Mouse (Mus musculus) liver, adult 2 months (tissue): ENCODE measurements around the gene Hnrnph1. TPM values are rescaled to one million over a fixed set of nuclear protein-coding genes. Genes with fewer than 3 reads are reported as not detected.

ENCODE experiments used
- DNase-seq: peaks from one replicate; pipeline ENCODE4 v3.0.0-alpha.2; 2011; ENCODE audit warnings: low read depth, low spot score; ENCODE audit errors: extremely low read depth
- H3K27ac ChIP-seq: fragments of 200-500 bp; replicated peaks from 2 replicates; pipeline ENCODE4 v1.5.1; 2012; ENCODE audit warnings: low read depth, mild to moderate bottlenecking, control low read depth, inconsistent platforms, low read length; ENCODE audit not compliant: insufficient read depth
- H3K27me3 ChIP-seq: fragments of 200-500 bp; 2 replicates; pipeline ENCODE4 v1.6.1; 2012; ENCODE audit warnings: mild to moderate bottlenecking, moderate library complexity, low read length, inconsistent platforms; ENCODE audit not compliant: control insufficient read depth, insufficient read depth
- H3K36me3 ChIP-seq: fragments of 200-500 bp; 2 replicates; pipeline ENCODE4 v1.6.1; 2012; ENCODE audit warnings: low read length, inconsistent platforms; ENCODE audit not compliant: control insufficient read depth, insufficient read depth
- H3K4me1 ChIP-seq: fragments of 200-500 bp; 2 replicates; pipeline ENCODE4 v1.6.1; 2011; ENCODE audit warnings: low read length; ENCODE audit not compliant: control insufficient read depth, insufficient read depth
- H3K4me3 ChIP-seq: fragments of 200-500 bp; 2 replicates; pipeline ENCODE4 v1.5.1; 2011; ENCODE audit warnings: low read depth, mild to moderate bottlenecking, control low read depth, low read length, moderate library complexity; ENCODE audit not compliant: insufficient read depth
- H3K79me2 ChIP-seq: fragments of 200-500 bp; 2 replicates; pipeline ENCODE4 v1.6.1; 2012; ENCODE audit warnings: inconsistent platforms, mild to moderate bottlenecking, low read length, moderate library complexity; ENCODE audit not compliant: control insufficient read depth, insufficient read depth
- H3K9ac ChIP-seq: fragments of 200-500 bp; 2 replicates; pipeline ENCODE4 v1.6.1; 2012; ENCODE audit warnings: low read depth, mild to moderate bottlenecking, control low read depth, inconsistent platforms, low read length
- CTCF ChIP-seq: fragments of 200-500 bp; IDR thresholded peaks from 2 replicates; pipeline ENCODE4 v1.5.1; 2011; ENCODE audit warnings: low read depth, low read length, control low read depth
- POLR2A ChIP-seq: fragments of 200-500 bp; IDR thresholded peaks from 2 replicates; pipeline ENCODE4 v1.6.1; 2011; ENCODE audit warnings: low read length, control low read depth; ENCODE audit not compliant: insufficient read depth; ENCODE audit errors: extremely low read depth
- WGBS: fragments of 180-500 bp; shearing (Covaris S2); methylation state at CpG from one replicate; pipeline ENCODE4 v1.1.7; 2018; 5-methylcytosine and 5-hydroxymethylcytosine counted together
- polyA plus RNA-seq: library from polyadenylated mRNA; depleted of rRNA; stranded (reverse); fragments of >200 nt; gene quantifications from 2 replicates; pipeline ENCODE4 v1.2.3, GENCODE M21; 2012
- total RNA-seq: library from RNA; depleted of rRNA; stranded (reverse); fragments of >200 nt; gene quantifications from 2 replicates; pipeline ENCODE4 v1.2.3, GENCODE M21; 2014

Gene Hnrnph1
- total and polyA plus RNA-seq, 2 experiments: 17.6 to 97.1 TPM

DNA sequence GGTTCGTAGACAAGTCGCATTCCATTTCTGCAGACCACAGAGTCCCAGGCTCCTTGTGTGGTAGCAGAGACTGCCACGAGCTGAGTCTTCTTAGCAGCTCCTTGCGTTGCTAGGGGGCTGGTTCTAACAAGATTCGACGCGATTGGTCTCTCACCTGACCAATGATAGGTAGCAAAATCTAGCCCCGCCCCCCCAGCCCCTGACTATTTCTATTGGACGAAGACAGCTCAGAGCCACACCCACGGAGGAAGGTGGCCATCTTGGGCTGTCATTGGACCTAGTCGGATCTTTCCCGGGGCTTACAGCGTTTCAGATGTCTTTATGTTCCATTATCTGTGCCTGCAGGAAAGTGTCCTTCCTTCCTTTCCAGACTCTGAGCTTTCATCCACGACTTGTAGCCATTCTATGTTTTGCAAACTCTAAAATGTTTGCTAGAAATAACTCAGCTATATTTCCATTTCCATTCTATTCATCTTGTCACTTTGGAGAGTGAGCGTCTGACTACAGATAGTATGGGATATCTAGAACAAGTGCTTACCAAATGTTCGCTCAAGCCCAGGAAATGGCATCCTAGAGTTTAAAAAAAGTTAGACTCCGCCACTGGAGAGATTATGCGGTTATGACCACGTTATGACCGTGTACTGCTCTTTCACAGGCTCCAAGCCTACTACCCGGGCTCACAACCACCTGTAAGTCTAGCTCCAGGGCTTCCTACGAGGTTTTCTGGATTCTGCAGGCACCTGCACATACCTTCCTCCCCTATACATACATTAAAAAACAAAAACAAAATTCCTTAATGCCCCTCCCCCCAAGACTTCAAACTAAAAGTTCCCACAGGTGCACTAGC is 45.4 kb downstream of the Hnrnph1 start:
- Histone ChIP-seq H3K9ac (no peak overlapping the region), H3K4me3 (no peak overlapping the region), H3K27ac (no peak overlapping the region), H3K36me3 (peaks cover 9% of the 10 kb centered on the region), H3K79me2 (peaks cover 2% of the 10 kb centered on the region; the same call in 1 of the 2 replicates), H3K4me1 (peaks cover 4% of the 10 kb centered on the region; the same call in 1 of the 2 replicates), H3K27me3 (no peaks in the 10 kb centered on the region)
- TF ChIP-seq POLR2A: no peak
- TF ChIP-seq CTCF: no peak
- WGBS: 51% methylated on average over 22 of the region's 22 CpGs
- no peak for DNase-seq

DNA sequence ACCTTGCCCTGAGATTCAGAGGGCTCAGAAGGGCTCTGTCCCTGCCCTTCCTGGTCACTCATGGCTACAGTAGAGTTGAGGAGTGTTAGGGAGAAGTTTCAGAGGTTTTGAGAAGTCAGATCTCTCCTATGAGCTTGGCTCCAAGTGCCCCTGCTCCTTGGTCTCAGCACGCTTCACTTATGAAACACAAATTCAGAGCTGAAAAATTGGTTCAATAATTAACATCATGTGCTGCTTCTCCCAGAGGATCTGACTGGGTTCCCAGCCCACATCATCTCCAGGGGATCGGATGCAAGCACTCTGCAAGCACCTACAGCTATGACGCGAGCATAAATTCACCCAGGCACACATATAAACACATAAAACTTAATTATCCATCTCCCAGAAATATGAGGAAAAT is 49.3 kb downstream of the Hnrnph1 start:
- Histone ChIP-seq H3K27me3 (no peaks in the 10 kb centered on the region), H3K4me1 (no peaks in the 10 kb centered on the region; the same call in 1 of the 2 replicates), H3K9ac (no peak overlapping the region), H3K36me3 (no peaks in the 10 kb centered on the region), H3K4me3 (no peak overlapping the region), H3K79me2 (peaks cover 8% of the 10 kb centered on the region; the same call in 1 of the 2 replicates), H3K27ac (no peak overlapping the region)
- TF ChIP-seq POLR2A (no peak), CTCF (no peak)
- 87% methylated on average over 4 of the region's 4 CpGs for WGBS
- no peak for DNase-seq

DNA sequence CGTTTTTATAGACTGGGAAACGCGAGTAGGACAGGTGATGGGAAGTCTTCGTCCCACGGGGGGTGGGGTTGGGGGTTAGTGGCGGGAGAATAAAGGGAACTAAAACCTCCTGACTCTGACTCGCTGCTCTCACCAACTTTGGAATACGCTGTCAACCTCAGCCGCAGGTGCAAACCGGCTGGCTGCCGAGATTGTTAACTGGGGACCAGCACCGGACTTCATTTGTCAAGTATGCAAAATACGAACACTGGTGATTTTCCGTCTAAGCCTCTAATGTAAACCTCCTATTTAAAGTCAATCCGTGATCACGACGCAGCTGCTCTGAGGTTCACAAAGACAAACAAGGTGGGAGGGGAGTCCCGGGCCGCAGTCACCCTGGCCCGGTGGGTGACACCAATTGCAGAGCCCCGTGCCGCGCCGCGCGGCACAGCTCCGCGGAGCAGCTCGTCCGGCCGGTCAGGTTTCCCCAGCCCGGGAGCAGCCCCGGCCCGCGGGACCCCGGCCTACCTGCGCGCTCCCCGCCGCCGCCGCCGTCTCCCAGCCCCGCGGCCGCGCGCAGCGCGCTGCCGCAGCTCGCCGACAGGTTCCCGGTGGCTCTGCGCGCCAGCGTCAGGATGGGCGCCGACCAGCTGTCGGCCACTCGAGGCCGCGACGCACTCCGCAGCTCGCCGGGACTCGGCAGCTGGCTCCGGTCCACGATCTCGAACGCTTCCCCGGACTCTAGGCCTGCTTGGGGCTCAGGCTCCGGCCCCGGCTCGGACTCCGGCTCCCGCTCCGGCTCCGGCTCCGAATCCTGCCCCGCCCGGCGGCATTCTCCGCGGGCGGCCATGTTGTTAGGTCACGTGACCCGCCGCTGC is 53.7 kb downstream of the Hnrnph1 start, which contains the start of gene Rufy1:
TSS of gene Rufy1 (minus strand) at position 849 of the 857 bp plus-strand sequence.
- peaks cover 5% of the 10 kb centered on the region; the same call in 1 of the 2 replicates for H3K79me2 ChIP-seq
- TF ChIP-seq CTCF (no peak), POLR2A (peak; percentile 33)
- H3K4me1 ChIP-seq: peaks cover 2% of the 10 kb centered on the region; the same call in 1 of the 2 replicates
- no peaks in the 10 kb centered on the region for H3K27me3 ChIP-seq
- peak within 1 kb of the TSS; percentile 96 for H3K9ac ChIP-seq
- H3K4me3 ChIP-seq: peak within 1 kb of the TSS; percentile 92
- peak; percentile 50 for DNase-seq
- H3K27ac ChIP-seq: peak within 1 kb of the TSS; percentile 96
- under 1% methylated on average over 90 of the region's 90 CpGs for WGBS
- H3K36me3 ChIP-seq: no peaks in the 10 kb centered on the region

DNA sequence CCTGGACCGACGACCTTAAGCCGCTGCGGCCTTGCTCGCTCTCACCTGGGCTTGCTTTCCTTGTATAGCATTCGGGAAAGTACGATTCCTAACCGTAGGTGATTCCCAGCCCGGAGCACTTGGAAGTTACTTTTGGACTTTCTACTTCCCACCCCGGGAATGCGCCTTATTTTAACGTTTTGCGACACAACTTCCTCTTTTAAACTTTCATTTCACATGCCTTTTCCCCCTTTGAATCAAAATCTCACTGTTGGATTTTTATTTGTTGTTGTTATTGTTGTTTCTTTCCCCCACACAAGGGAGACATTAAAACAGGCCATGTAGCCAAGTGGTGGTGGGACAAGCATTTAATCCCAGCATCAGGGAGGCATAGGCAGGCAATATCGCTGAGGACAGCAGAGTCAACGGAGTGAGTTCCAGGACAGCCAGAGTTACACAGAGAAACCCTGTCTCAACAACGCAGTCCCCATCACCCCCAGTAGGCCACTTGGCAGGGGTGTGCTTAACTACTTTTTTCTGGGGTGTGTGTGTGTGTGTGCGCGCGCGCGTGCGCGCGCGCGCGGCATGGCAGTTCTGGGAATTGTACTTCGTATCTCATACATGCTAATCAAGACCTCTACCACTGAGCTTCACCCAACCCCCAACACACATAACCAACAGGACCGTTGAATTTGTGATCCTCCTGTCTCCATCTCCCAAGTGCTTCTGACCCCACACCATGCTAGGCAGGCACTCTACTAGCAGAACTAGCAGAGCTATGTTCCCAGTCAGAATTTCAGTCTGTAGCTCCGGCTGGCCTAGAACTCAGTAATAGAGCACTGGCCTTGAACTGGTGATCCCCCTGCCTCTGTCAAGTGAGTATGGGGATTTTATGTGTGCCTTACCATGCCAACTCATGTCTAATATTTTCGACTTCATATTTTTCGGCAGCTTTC is 54.6 kb downstream of the Hnrnph1 start:
- Histone ChIP-seq H3K4me1 (peaks cover 2% of the 10 kb centered on the region; the same call in 1 of the 2 replicates), H3K27ac (peak overlapping the region; percentile 96), H3K4me3 (peak overlapping the region; percentile 92), H3K9ac (peak overlapping the region; percentile 96), H3K79me2 (peaks cover 5% of the 10 kb centered on the region; the same call in 1 of the 2 replicates), H3K27me3 (no peaks in the 10 kb centered on the region), H3K36me3 (no peaks in the 10 kb centered on the region)
- peak; percentile 65 for DNase-seq
- WGBS: 38% methylated on average over 32 of the region's 32 CpGs
- no peak for TF ChIP-seq POLR2A
- TF ChIP-seq CTCF: no peak

DNA sequence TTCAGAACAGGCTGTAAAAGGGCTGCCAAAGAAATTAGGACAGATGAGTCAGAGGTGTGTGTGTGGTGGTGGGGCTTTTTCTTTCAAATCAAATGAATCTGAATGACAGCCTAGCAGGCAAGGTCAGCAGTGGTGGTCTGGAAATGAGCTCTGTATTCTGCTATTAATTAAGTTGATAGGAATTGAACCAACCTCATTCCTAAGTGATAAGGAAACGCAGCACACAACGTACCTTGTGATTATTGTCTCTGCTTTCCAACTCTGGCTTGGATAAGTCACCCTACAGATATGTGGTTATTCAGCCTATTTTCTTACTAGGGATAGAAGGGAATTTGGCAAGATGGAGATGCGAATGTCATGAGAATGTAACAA is 55.3 kb downstream of the Hnrnph1 start:
- DNase-seq: no peak
- no peak overlapping the region for H3K27ac ChIP-seq
- no peaks in the 10 kb centered on the region for H3K27me3 ChIP-seq
- WGBS: 95% methylated on average over 3 of the region's 3 CpGs
- H3K9ac ChIP-seq: no peak overlapping the region
- peaks cover 2% of the 10 kb centered on the region; the same call in 1 of the 2 replicates for H3K4me1 ChIP-seq
- H3K79me2 ChIP-seq: peaks cover 5% of the 10 kb centered on the region; the same call in 1 of the 2 replicates
- no peak overlapping the region for H3K4me3 ChIP-seq
- no peak for TF ChIP-seq POLR2A
- no peak for TF ChIP-seq CTCF
- no peaks in the 10 kb centered on the region for H3K36me3 ChIP-seq
